ENCODE assay signal across 8 mouse cellular contexts in the genomic region with DNA sequence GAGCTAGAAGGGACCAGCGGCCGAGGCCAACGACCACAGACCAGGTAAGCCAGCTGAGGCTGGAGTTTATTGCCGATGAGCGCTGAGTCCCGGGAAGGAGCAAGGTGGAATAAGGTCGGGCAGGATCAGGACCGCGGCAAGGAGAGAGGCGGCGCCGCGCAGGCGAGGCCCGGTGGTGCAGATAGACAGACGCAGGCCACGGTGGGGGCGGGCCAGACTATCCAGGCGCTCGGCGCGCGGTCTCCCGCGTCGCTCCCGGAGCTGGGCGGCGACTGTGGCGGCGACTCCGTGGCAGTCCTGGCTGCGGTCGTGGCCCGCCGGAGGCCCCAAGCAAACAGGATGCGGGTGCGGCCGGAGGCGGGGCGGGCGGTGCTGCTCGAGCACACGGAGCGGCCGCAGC. TPM values are rescaled to one million over a fixed set of nuclear protein-coding genes. Genes with fewer than 3 reads are reported as not detected.
DNase-seq lines count a peak whose midpoint lies in the region; ATAC-seq lines count a peak whose summit lies in the region.

No protein-coding gene starts in this region.

- DNase-seq in brain, adult 2 months (ENCODE audit: low read depth, low spot score): peak; percentile 87
- peak; percentile 83 for DNase-seq in kidney, postnatal 10 days
- peak; percentile 87 for DNase-seq in liver, embryonic 13.5 days
- DNase-seq in neural tube, embryonic 10.5 days (ENCODE audit: extremely low spot score, low spot score): peak; percentile 75

- peaks cover 20% of the 10 kb centered on the region for H3K4me1 ChIP-seq in heart, embryonic 16.5 days (ENCODE audit: control insufficient read depth, insufficient read depth, low read length)
- peaks cover 70% of the 10 kb centered on the region for H3K4me1 ChIP-seq in liver, embryonic 13.5 days (replicated peaks)
- H3K4me1 ChIP-seq in stomach, embryonic 16.5 days (ENCODE audit: control insufficient read depth, insufficient read depth, low read length): peaks cover 36% of the 10 kb centered on the region

- peaks cover 21% of the 10 kb centered on the region for H3K36me3 ChIP-seq in heart, embryonic 16.5 days (ENCODE audit: control insufficient read depth, insufficient read depth)
- H3K36me3 ChIP-seq in liver, embryonic 13.5 days: peaks cover 31% of the 10 kb centered on the region
- H3K36me3 ChIP-seq in stomach, embryonic 16.5 days (ENCODE audit: control insufficient read depth, insufficient read depth, low read length): peaks cover 14% of the 10 kb centered on the region; the same call in 1 of the 2 replicates

- peak overlapping the region; percentile 83 for H3K4me3 ChIP-seq in heart, embryonic 16.5 days (ENCODE audit: low read length)
- H3K4me3 ChIP-seq in liver, embryonic 13.5 days (replicated peaks): peak overlapping the region; percentile 84
- H3K4me3 ChIP-seq in stomach, embryonic 16.5 days (replicated peaks; ENCODE audit: low read length): peak overlapping the region; percentile 76

- ATAC-seq in CD4-positive, CD25-positive, alpha-beta regulatory T cell, adult 4 months: peak; percentile 41
- peak; percentile 67 for ATAC-seq in erythroblast, adult 5-6 weeks (replicated peaks; ENCODE audit: low FRiP score, poor library complexity, severe bottlenecking)
- peak; percentile 78 for ATAC-seq in heart, embryonic 16.5 days (replicated peaks; ENCODE audit: extremely low read depth, insufficient read depth, low FRiP score)
- peak; percentile 79 for ATAC-seq in liver, embryonic 13.5 days (ENCODE audit: low read depth)
- ATAC-seq in stomach, embryonic 16.5 days (ENCODE audit: insufficient read depth, low FRiP score): peak; percentile 84

- under 1% methylated on average over 46 of the region's 46 CpGs for WGBS in heart, embryonic 16.5 days
- under 1% methylated on average over 46 of the region's 46 CpGs for WGBS in liver, embryonic 13.5 days (ENCODE audit: insufficient replicate concordance)
- under 1% methylated on average over 46 of the region's 46 CpGs for WGBS in stomach, embryonic 16.5 days

- H3K27me3 ChIP-seq in heart, embryonic 16.5 days (ENCODE audit: control insufficient read depth, insufficient read depth, low read length): 0 out of 2 replicates have a peak, but pooled peaks cover 2% of the 10 kb centered on the region
- no peaks in the 10 kb centered on the region for H3K27me3 ChIP-seq in liver, embryonic 13.5 days
- H3K27me3 ChIP-seq in stomach, embryonic 16.5 days (ENCODE audit: control insufficient read depth, insufficient read depth, low read length): no peaks in the 10 kb centered on the region

- peak overlapping the region; percentile 88 for H3K27ac ChIP-seq in heart, embryonic 16.5 days (ENCODE audit: low read length)
- peak overlapping the region; percentile 98 for H3K27ac ChIP-seq in liver, embryonic 13.5 days
- peak overlapping the region; percentile 99 for H3K27ac ChIP-seq in stomach, embryonic 16.5 days (ENCODE audit: low read length)

- H3K9ac ChIP-seq in heart, embryonic 16.5 days (ENCODE audit: low read length): peak overlapping the region; percentile 86
- peak overlapping the region; percentile 93 for H3K9ac ChIP-seq in liver, embryonic 13.5 days
- H3K9ac ChIP-seq in stomach, embryonic 16.5 days (ENCODE audit: low read length): peak overlapping the region; percentile 87

- H3K4me2 ChIP-seq in heart, embryonic 16.5 days (ENCODE audit: low read depth, low read length): peak overlapping the region; percentile 98
- peak overlapping the region; percentile 100 for H3K4me2 ChIP-seq in liver, embryonic 13.5 days
- H3K4me2 ChIP-seq in stomach, embryonic 16.5 days (ENCODE audit: low read depth, low read length): peak overlapping the region; percentile 94

- no peaks in the 10 kb centered on the region for H3K9me3 ChIP-seq in heart, embryonic 16.5 days (replicated peaks; ENCODE audit: control insufficient read depth, low read length)
- H3K9me3 ChIP-seq in liver, embryonic 13.5 days (replicated peaks): no peaks in the 10 kb centered on the region
- no peaks in the 10 kb centered on the region for H3K9me3 ChIP-seq in stomach, embryonic 16.5 days (replicated peaks; ENCODE audit: control insufficient read depth, low read length)

RNA-seq across cellular contexts. Expression of gene Inafm1, which starts 0.7 kb away (rescaled TPM):
- polyA plus RNA-seq in CD4-positive, CD25-positive, alpha-beta regulatory T cell, adult 4 months (2017; shearing (Covaris generic)): 1 to 10 TPM; 1.0 to 2.3 TPM
- not detected in 2 replicates for total RNA-seq in erythroblast, adult 5-6 weeks (2015; ENCODE audit: low replicate concordance)
- 2.0 and 4.3 TPM in 2 replicates for total RNA-seq in erythroblast, adult 5-6 weeks (2017; ENCODE audit: low replicate concordance)
- 6.9 and 9.0 TPM in 2 replicates for polyA plus RNA-seq in heart, embryonic 16.5 days (2015; fragmentation: Nextera tagmentation; extraction: Ambion mirVana)
- polyA plus RNA-seq in liver, embryonic 13.5 days (2015; fragmentation: Nextera tagmentation; extraction: Ambion mirVana): 3.9 and 4.4 TPM in 2 replicates
- 11.8 and 12.8 TPM in 2 replicates for polyA plus RNA-seq in stomach, embryonic 16.5 days (2015; fragmentation: Nextera tagmentation; extraction: Ambion mirVana)

RNA-seq across cellular contexts. Expression of gene C5ar1, which starts 13.3 kb away (rescaled TPM):
- not detected for polyA plus RNA-seq in CD4-positive, CD25-positive, alpha-beta regulatory T cell, adult 4 months (2017; shearing (Covaris generic))
- 7.7 and 15.7 TPM in 2 replicates for total RNA-seq in erythroblast, adult 5-6 weeks (2015; ENCODE audit: low replicate concordance)
- total RNA-seq in erythroblast, adult 5-6 weeks (2017; ENCODE audit: low replicate concordance): 2.6 and 7.1 TPM in 2 replicates
- 2.6 and 3.2 TPM in 2 replicates for polyA plus RNA-seq in heart, embryonic 16.5 days (2015; fragmentation: Nextera tagmentation; extraction: Ambion mirVana)
- polyA plus RNA-seq in liver, embryonic 13.5 days (2015; fragmentation: Nextera tagmentation; extraction: Ambion mirVana): 1.4 TPM in 2 replicates
- polyA plus RNA-seq in stomach, embryonic 16.5 days (2015; fragmentation: Nextera tagmentation; extraction: Ambion mirVana): 4.6 and 4.8 TPM in 2 replicates

RNA-seq across cellular contexts. Expression of gene Ccdc9, which starts 13.9 kb away (rescaled TPM):
- polyA plus RNA-seq in CD4-positive, CD25-positive, alpha-beta regulatory T cell, adult 4 months (2017; shearing (Covaris generic)): 10 to 100 TPM in 1 of 2 experiments, 1 to 10 TPM in 1; 7.6 to 13.1 TPM
- total RNA-seq in erythroblast, adult 5-6 weeks (2015; ENCODE audit: low replicate concordance): 2.5 and 9.4 TPM in 2 replicates
- 17.7 and 30.0 TPM in 2 replicates for total RNA-seq in erythroblast, adult 5-6 weeks (2017; ENCODE audit: low replicate concordance)
- polyA plus RNA-seq in heart, embryonic 16.5 days (2015; fragmentation: Nextera tagmentation; extraction: Ambion mirVana): 12.0 and 15.2 TPM in 2 replicates
- 12.6 and 17.5 TPM in 2 replicates for polyA plus RNA-seq in liver, embryonic 13.5 days (2015; fragmentation: Nextera tagmentation; extraction: Ambion mirVana)
- 16.7 and 18.8 TPM in 2 replicates for polyA plus RNA-seq in stomach, embryonic 16.5 days (2015; fragmentation: Nextera tagmentation; extraction: Ambion mirVana)

RNA-seq across cellular contexts. Expression of gene C5ar2, which starts 28.7 kb away (rescaled TPM):
- polyA plus RNA-seq in CD4-positive, CD25-positive, alpha-beta regulatory T cell, adult 4 months (2017; shearing (Covaris generic)): under 1 TPM in 1 of 2 experiments, not detected in 1; 0.15 TPM
- 3.3 and 6.3 TPM in 2 replicates for total RNA-seq in erythroblast, adult 5-6 weeks (2015; ENCODE audit: low replicate concordance)
- 1.7 and 3.1 TPM in 2 replicates for total RNA-seq in erythroblast, adult 5-6 weeks (2017; ENCODE audit: low replicate concordance)
- polyA plus RNA-seq in heart, embryonic 16.5 days (2015; fragmentation: Nextera tagmentation; extraction: Ambion mirVana): 0.76 and 0.88 TPM in 2 replicates
- polyA plus RNA-seq in liver, embryonic 13.5 days (2015; fragmentation: Nextera tagmentation; extraction: Ambion mirVana): 0.72 and 0.77 TPM in 2 replicates
- polyA plus RNA-seq in stomach, embryonic 16.5 days (2015; fragmentation: Nextera tagmentation; extraction: Ambion mirVana): 0.21 and 0.30 TPM in 2 replicates

RNA-seq across cellular contexts. Expression of gene Bbc3, which starts 35.5 kb away (rescaled TPM):
- polyA plus RNA-seq in CD4-positive, CD25-positive, alpha-beta regulatory T cell, adult 4 months (2017; shearing (Covaris generic)): 1 to 10 TPM in 1 of 2 experiments, not detected in 1; 1.2 TPM
- 2.3 TPM in 1 of 2 replicates, not detected in the other for total RNA-seq in erythroblast, adult 5-6 weeks (2015; ENCODE audit: low replicate concordance)
- total RNA-seq in erythroblast, adult 5-6 weeks (2017; ENCODE audit: low replicate concordance): 1.5 and 7.5 TPM in 2 replicates
- 5.7 and 6.8 TPM in 2 replicates for polyA plus RNA-seq in heart, embryonic 16.5 days (2015; fragmentation: Nextera tagmentation; extraction: Ambion mirVana)
- 4.1 and 4.5 TPM in 2 replicates for polyA plus RNA-seq in liver, embryonic 13.5 days (2015; fragmentation: Nextera tagmentation; extraction: Ambion mirVana)
- 3.7 and 4.1 TPM in 2 replicates for polyA plus RNA-seq in stomach, embryonic 16.5 days (2015; fragmentation: Nextera tagmentation; extraction: Ambion mirVana)

Comparison
In these comparisons a context has a peak if more than half of its experiments do, and no peak if none do; other contexts are left out.
1. Peak in every context shown above with its lines: DNase-seq, ATAC-seq, H3K4me3 ChIP-seq and H3K27ac ChIP-seq.